Mouse (Mus musculus) CH12.LX (cell line): ENCODE data around the gene Gja5. TPM values are rescaled to one million over a fixed set of nuclear protein-coding genes. Genes with fewer than 3 reads are reported as not detected.

Experiments used
- DNase-seq: peaks from one replicate; pipeline ENCODE4 v3.0.0-alpha.2; 2013; ENCODE audit errors: extremely low read depth
- H3K27ac ChIP-seq: 2 replicates; pipeline ENCODE4 v1.5.1; 2012; ENCODE audit warnings: low read depth, mild to moderate bottlenecking, control low read depth, moderate library complexity; ENCODE audit not compliant: insufficient read depth
- H3K27me3 ChIP-seq: replicated peaks from 2 replicates; pipeline ENCODE3; 2012; ENCODE audit warnings: inconsistent platforms
- H3K36me3 ChIP-seq, 2 experiments: replicated peaks in 1 of 2; 2 replicates each; pipeline versions ENCODE3 to v1.6.1; 2012; ENCODE audit warnings: inconsistent platforms in 1 of 2, low read length in 1 of 2, mild to moderate bottlenecking in 1 of 2, mixed read lengths in 1 of 2, moderate library complexity in 1 of 2; ENCODE audit not compliant: control insufficient read depth in 1 of 2, insufficient read depth in 1 of 2
- H3K4me1 ChIP-seq, 2 experiments: 2 replicates each; pipeline ENCODE4 v1.6.1; 2012; ENCODE audit warnings: inconsistent platforms in 1 of 2, moderate library complexity in 1 of 2; ENCODE audit not compliant: insufficient read depth in 2 of 2, control insufficient read depth in 1 of 2
- H3K4me2 ChIP-seq: 2 replicates; pipeline ENCODE4 v1.6.1; 2012; ENCODE audit warnings: low read depth, mild to moderate bottlenecking, control low read depth; ENCODE audit not compliant: poor library complexity, insufficient read depth, severe bottlenecking
- H3K4me3 ChIP-seq, 3 experiments: fragments of 150-350 bp in 1 of 3; sonication (generic) in 1 of 3; replicated peaks in 1 of 3; 2 replicates each; pipeline versions ENCODE3 to v1.5.1; 2011 to 2012; ENCODE audit warnings: low read depth in 2 of 3, low read length in 2 of 3, mild to moderate bottlenecking in 2 of 3, moderate library complexity in 2 of 3, control low read depth in 1 of 3, improper control_type of control experiment in 1 of 3, inconsistent platforms in 1 of 3, mixed read lengths in 1 of 3; ENCODE audit not compliant: poor library complexity in 1 of 3
- H3K79me2 ChIP-seq: replicated peaks from 2 replicates; pipeline ENCODE4 v1.6.1; 2012; ENCODE audit warnings: mild to moderate bottlenecking, moderate library complexity; ENCODE audit not compliant: control insufficient read depth, poor library complexity, insufficient read depth, severe bottlenecking; ENCODE audit errors: extremely low read depth
- H3K9ac ChIP-seq: 2 replicates; pipeline ENCODE4 v1.6.1; 2012; ENCODE audit warnings: low read depth, mild to moderate bottlenecking, control low read depth, moderate library complexity; ENCODE audit not compliant: insufficient read depth
- H3K9me3 ChIP-seq: replicated peaks from 2 replicates; pipeline ENCODE3; 2012; ENCODE audit warnings: low read length, inconsistent platforms, mixed read lengths
- CHD1 ChIP-seq: IDR thresholded peaks from 2 replicates; pipeline ENCODE4 v1.6.1; 2012; ENCODE audit warnings: low read depth, low read length, improper control_type of control experiment, inconsistent platforms
- CTCF ChIP-seq, 2 experiments: IDR thresholded peaks in 1 of 2; conservative IDR thresholded peaks in 1 of 2; 2 replicates each; pipeline ENCODE4 v1.5.1; 2011 to 2012; ENCODE audit warnings: low read depth in 2 of 2, low read length in 2 of 2, improper control_type of control experiment in 1 of 2, inconsistent platforms in 1 of 2, mild to moderate bottlenecking in 1 of 2, moderate library complexity in 1 of 2
- E2F4 ChIP-seq: IDR thresholded peaks from 2 replicates; pipeline ENCODE4 v1.6.1; 2011; ENCODE audit warnings: low read depth, low read length, improper control_type of control experiment; ENCODE audit not compliant: insufficient replicate concordance
- JUN ChIP-seq: IDR thresholded peaks from 2 replicates; pipeline ENCODE4 v1.6.1; 2011; ENCODE audit warnings: low read depth, mild to moderate bottlenecking, low read length, improper control_type of control experiment, moderate library complexity; ENCODE audit not compliant: insufficient read depth
- KAT2A ChIP-seq: IDR thresholded peaks from 2 replicates; pipeline ENCODE4 v1.6.1; 2012; ENCODE audit warnings: low read length, improper control_type of control experiment, inconsistent platforms; ENCODE audit not compliant: insufficient replicate concordance
- MAFK ChIP-seq: IDR thresholded peaks from 2 replicates; pipeline ENCODE4 v1.6.1; 2011; ENCODE audit warnings: low read length, improper control_type of control experiment; ENCODE audit not compliant: insufficient replicate concordance
- MAX ChIP-seq: IDR thresholded peaks from 2 replicates; pipeline ENCODE4 v1.6.1; 2011; ENCODE audit warnings: low read length, improper control_type of control experiment
- MAZ ChIP-seq: IDR thresholded peaks from 2 replicates; pipeline ENCODE4 v1.6.1; 2012; ENCODE audit warnings: low read depth, mild to moderate bottlenecking, inconsistent platforms, low read length, improper control_type of control experiment, moderate library complexity
- MXI1 ChIP-seq: IDR thresholded peaks from 2 replicates; pipeline ENCODE4 v1.6.1; 2011; ENCODE audit warnings: mild to moderate bottlenecking, low read depth, low read length, improper control_type of control experiment
- NRF1 ChIP-seq: IDR thresholded peaks from 2 replicates; pipeline ENCODE4 v1.6.1; 2014; ENCODE audit warnings: low read depth, mild to moderate bottlenecking, inconsistent platforms, low read length, improper control_type of control experiment, moderate library complexity
- POLR2A ChIP-seq: IDR thresholded peaks from 2 replicates; pipeline ENCODE4 v1.6.1; 2011; ENCODE audit warnings: low read depth, mild to moderate bottlenecking, improper control_type of control experiment, low read length
- RAD21 ChIP-seq: IDR thresholded peaks from 2 replicates; pipeline ENCODE4 v1.6.1; 2011; ENCODE audit warnings: low read depth, mild to moderate bottlenecking, low read length, improper control_type of control experiment, moderate library complexity
- RCOR1 ChIP-seq: conservative IDR thresholded peaks from 2 replicates; pipeline ENCODE4 v1.6.1; 2012; ENCODE audit warnings: low read depth, mild to moderate bottlenecking, inconsistent platforms, low read length, improper control_type of control experiment
- SIN3A ChIP-seq: IDR thresholded peaks from 2 replicates; pipeline ENCODE4 v1.6.1; 2012; ENCODE audit warnings: low read length, improper control_type of control experiment, inconsistent platforms
- TCF12 ChIP-seq: IDR thresholded peaks from 2 replicates; pipeline ENCODE4 v1.6.1; 2014; ENCODE audit warnings: low read depth, mild to moderate bottlenecking, inconsistent platforms, low read length, improper control_type of control experiment
- USF1 ChIP-seq: IDR thresholded peaks from 2 replicates; pipeline ENCODE4 v1.6.1; 2014; ENCODE audit warnings: low read depth, mild to moderate bottlenecking, inconsistent platforms, low read length, improper control_type of control experiment
- USF2 ChIP-seq: conservative IDR thresholded peaks from 2 replicates; pipeline ENCODE4 v1.6.1; 2011; ENCODE audit warnings: low read depth, low read length, improper control_type of control experiment
- ZMIZ1 ChIP-seq: IDR thresholded peaks from 2 replicates; pipeline ENCODE4 v1.6.1; 2012; ENCODE audit warnings: low read depth, mild to moderate bottlenecking, inconsistent platforms, low read length, improper control_type of control experiment
- ZNF384 ChIP-seq: IDR thresholded peaks from 2 replicates; pipeline ENCODE4 v1.6.1; 2012; ENCODE audit warnings: low read depth, low read length, improper control_type of control experiment, inconsistent platforms
- dilution Hi-C: fragments of 300-500 bp; cut with MboI; formaldehyde crosslinking; loops from 2 replicates; pipeline ENCODE4 v1.14.3; 2020; ENCODE audit warnings: low sequenced_read_pairs; ENCODE audit not compliant: extremely low pct_unique_long_range_greater_than_20kb, extremely low pct_ligation_motif_present
- in situ Hi-C: fragments of 300-500 bp; cut with MboI; formaldehyde crosslinking; loops from 3 replicates; pipeline ENCODE4 v1.14.3; 2019; ENCODE audit warnings: low sequenced_read_pairs, low pct_ligation_motif_present, low pct_unique_long_range_greater_than_20kb, mixed read lengths
- polyA plus RNA-seq: library from polyadenylated mRNA; unstranded; fragments of >175 nt; gene quantifications from 2 replicates; pipeline ENCODE4 v1.2.1, GENCODE M21; 2012; ENCODE audit warnings: low read depth; ENCODE audit not compliant: insufficient read length
- total RNA-seq, 2 experiments: library from RNA; depleted of rRNA; stranded (reverse); fragments of 300-350 nt in 1 of 2; fragments of >200 nt in 1 of 2; gene quantifications; 2 replicates each; pipeline ENCODE4 v1.2.3; 2012 to 2014

Gene Gja5
- total and polyA plus RNA-seq, 3 experiments: not detected

DNA sequence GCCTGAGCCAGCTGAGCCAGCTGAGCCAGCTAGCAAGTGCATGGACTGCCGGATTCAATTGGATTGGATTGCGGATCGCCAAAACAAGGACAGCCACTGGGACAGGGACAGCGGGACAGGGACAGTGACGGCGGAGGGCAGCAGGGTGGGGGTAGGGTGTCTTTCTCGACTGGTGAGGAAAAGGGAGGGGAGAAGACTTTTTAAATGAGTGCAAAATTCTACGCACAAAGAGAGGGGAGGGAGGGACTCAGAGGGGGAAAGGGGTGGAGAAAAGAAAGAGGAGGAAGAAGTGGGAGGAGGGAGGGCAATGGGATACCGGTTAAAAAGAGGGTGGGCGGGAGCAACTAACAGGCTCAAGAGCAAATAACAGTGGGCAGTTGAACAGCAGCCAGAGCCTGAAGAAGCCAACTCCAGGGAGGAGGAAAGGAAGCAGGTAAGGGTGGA is 127.6 kb downstream of the Gja5 start:
- Histone ChIP-seq H3K79me2 (no peaks in the 10 kb centered on the region), H3K4me2 (no peak overlapping the region), H3K9ac (no peak overlapping the region), H3K27me3 (no peaks in the 10 kb centered on the region), H3K9me3 (no peaks in the 10 kb centered on the region), H3K27ac (no peak overlapping the region), H3K4me3 (no peak overlapping the region), H3K4me1 (no peaks in the 10 kb centered on the region), H3K36me3 (no peaks in the 10 kb centered on the region)
- in situ Hi-C loops (no loop called here), dilution Hi-C loops (no loop called here)
- no peak for TF ChIP-seq POLR2A
- DNase-seq: no peak

- Histone ChIP-seq H3K36me3 (no peaks in the 10 kb centered on the region), H3K9ac (no peak overlapping the region), H3K27me3 (no peaks in the 10 kb centered on the region), H3K4me1 (no peaks in the 10 kb centered on the region), H3K27ac (no peak overlapping the region), H3K4me3 (no peak overlapping the region), H3K9me3 (no peaks in the 10 kb centered on the region), H3K4me2 (no peak overlapping the region), H3K79me2 (no peaks in the 10 kb centered on the region)
- peak; percentile 1 for DNase-seq
- no peak for TF ChIP-seq JUN
- peak; percentile 61 for TF ChIP-seq NRF1
- in situ Hi-C loops: no loop called here
- dilution Hi-C loops: no loop called here
Measured at GRCm38 (mm10) chr3:97035558-97035957, 131.1 kb downstream of the Gja5 start.

GRCm38 (mm10) chr3:97037119-97037518 is 132.6 kb downstream of the Gja5 start:
- H3K4me1 ChIP-seq: no peaks in the 10 kb centered on the region
- H3K4me2 ChIP-seq: no peak overlapping the region
- no peaks in the 10 kb centered on the region for H3K79me2 ChIP-seq
- dilution Hi-C loops (no loop called here), in situ Hi-C loops (no loop called here)
- DNase-seq: no peak
- no peak overlapping the region for H3K27ac ChIP-seq
- H3K27me3 ChIP-seq: no peaks in the 10 kb centered on the region
- no peaks in the 10 kb centered on the region for H3K36me3 ChIP-seq
- H3K4me3 ChIP-seq: no peak overlapping the region
- TF ChIP-seq USF2: no peak
- 0 out of 2 replicates have a peak, but pooled peaks have one; percentile 12 for TF ChIP-seq NRF1
- no peak for TF ChIP-seq MAFK
- no peaks in the 10 kb centered on the region for H3K9me3 ChIP-seq
- no peak overlapping the region for H3K9ac ChIP-seq

DNA sequence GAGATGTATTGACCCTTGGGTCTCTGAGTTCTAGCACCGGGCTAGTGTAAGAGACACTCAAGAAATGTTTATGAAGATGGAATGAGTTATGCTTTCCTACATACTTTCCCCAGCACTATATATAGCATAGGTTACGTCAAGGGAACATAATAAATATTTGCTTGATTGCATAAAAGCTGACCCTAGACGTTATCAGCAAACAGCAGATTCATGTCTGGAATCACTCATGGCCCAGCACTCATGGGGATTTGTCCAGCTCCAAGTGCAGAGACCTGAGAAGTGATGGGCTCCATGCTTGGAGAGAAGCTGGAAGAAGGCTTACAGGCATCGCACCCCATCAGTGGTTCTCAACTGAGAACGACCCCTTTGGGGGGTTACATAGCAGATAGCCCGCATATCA is 135.2 kb downstream of the Gja5 start:
- H3K4me2 ChIP-seq: no peak overlapping the region
- H3K4me3 ChIP-seq: no peak overlapping the region
- no peak for DNase-seq
- peaks cover 0 to 8% of the 10 kb centered on the region in 2 experiments; a peak in 2 of 4 replicates for H3K4me1 ChIP-seq
- H3K27ac ChIP-seq: no peak overlapping the region
- in situ Hi-C loops (no loop called here), dilution Hi-C loops (no loop called here)
- H3K9ac ChIP-seq: no peak overlapping the region
- no peaks in the 10 kb centered on the region for H3K27me3 ChIP-seq
- no peaks in the 10 kb centered on the region for H3K36me3 ChIP-seq
- no peaks in the 10 kb centered on the region for H3K9me3 ChIP-seq
- H3K79me2 ChIP-seq: no peaks in the 10 kb centered on the region
- TF ChIP-seq RCOR1 (no peak), TCF12 (no peak), JUN (no peak), MAZ (no peak), CHD1 (no peak), POLR2A (no peak), USF1 (no peak), MAX (no peak), ZNF384 (no peak), CTCF (conservative IDR thresholded peaks at IDR 0.05 in 1 of 2, IDR thresholded peaks at IDR 0.05 in 1 of 2; ENCODE audit: low read depth in 2 of 2, low read length in 2 of 2) (no peak), KAT2A (no peak), ZMIZ1 (no peak), SIN3A (no peak), RAD21 (no peak), E2F4 (no peak), MXI1 (no peak)
